Mouse (Mus musculus) lung, embryonic 16.5 days (tissue): ENCODE measurements at regions not wholly inside any gene's neighbourhood (a gene's known extent, or its start where the extent isn't known, plus 50 kb on each side); places are given as distances from the start of the nearest gene placed in this dataset.
"Not testable (repeated sequence)": the region's sequence is repeated elsewhere in the genome, so short reads cannot be mapped to it uniquely, and the experiment has no call there.

ENCODE experiments used
- ATAC-seq: fragments of 200-750 bp; cut with Nextera tagmentation; 2 replicates; pipeline ENCODE4 v1.8.0; 2017; ENCODE audit warnings: low read depth, mild to moderate bottlenecking, moderate library complexity
- H3K27ac ChIP-seq: fragments of 300-500 bp; sonication (generic); 2 replicates; pipeline ENCODE4 v1.5.1; 2014; ENCODE audit warnings: mild to moderate bottlenecking, control low read depth, low read length
- H3K27me3 ChIP-seq: fragments of 300-500 bp; sonication (generic); 2 replicates; pipeline ENCODE4 v1.6.1; 2014; ENCODE audit warnings: low read depth, low read length, mixed read lengths; ENCODE audit not compliant: control insufficient read depth, insufficient read depth
- H3K36me3 ChIP-seq: fragments of 300-500 bp; sonication (generic); 2 replicates; pipeline ENCODE4 v1.6.1; 2014; ENCODE audit warnings: low read length; ENCODE audit not compliant: control insufficient read depth, insufficient read depth
- H3K4me1 ChIP-seq: fragments of 300-500 bp; sonication (generic); replicated peaks from 2 replicates; pipeline ENCODE4 v1.6.1; 2014; ENCODE audit warnings: low read length, mixed read lengths; ENCODE audit not compliant: control insufficient read depth, insufficient read depth
- H3K4me2 ChIP-seq: fragments of 300-500 bp; sonication (generic); 2 replicates; pipeline ENCODE4 v1.6.1; 2014; ENCODE audit warnings: low read depth, low read length, control low read depth
- H3K4me3 ChIP-seq: fragments of 300-500 bp; sonication (generic); 2 replicates; pipeline ENCODE4 v1.5.1; 2014; ENCODE audit warnings: mild to moderate bottlenecking, low read length, control low read depth
- H3K9ac ChIP-seq: fragments of 300-500 bp; sonication (generic); 2 replicates; pipeline ENCODE4 v1.6.1; 2014; ENCODE audit warnings: low read length, control low read depth
- H3K9me3 ChIP-seq: fragments of 300-500 bp; sonication (generic); 2 replicates; pipeline ENCODE4 v1.6.1; 2016; ENCODE audit warnings: low read length; ENCODE audit not compliant: control insufficient read depth
- WGBS: fragments of 180-500 bp; shearing (Covaris S2); extraction: QIAGEN DNeasy Blood & Tissue Kit; methylation state at CpG from one replicate; pipeline ENCODE4 v1.1.7; 2014; 5-methylcytosine and 5-hydroxymethylcytosine counted together

- no peak overlapping the region for H3K4me3 ChIP-seq
- H3K9me3 ChIP-seq, result no peaks in the 10 kb centered on the region
- no peak overlapping the region for H3K9ac ChIP-seq
- no peaks in the 10 kb centered on the region for H3K4me1 ChIP-seq
- no peak overlapping the region for H3K27ac ChIP-seq
- ATAC-seq, result no peak
- H3K4me2 ChIP-seq, result no peak overlapping the region
- no peaks in the 10 kb centered on the region for H3K36me3 ChIP-seq
- no peaks in the 10 kb centered on the region for H3K27me3 ChIP-seq
- 56% methylated on average over 4 of the region's 4 CpGs for WGBS
Measured at GRCm38 (mm10) chr12:98144464-98144863, 114.8 kb downstream of the Galc start.

- Histone ChIP-seq H3K4me1 (no peaks in the 10 kb centered on the region), H3K9me3 (no peaks in the 10 kb centered on the region), H3K4me2 (no peak overlapping the region), H3K27me3 (no peaks in the 10 kb centered on the region), H3K36me3 (no peaks in the 10 kb centered on the region), H3K9ac (no peak overlapping the region), H3K4me3 (no peak overlapping the region), H3K27ac (no peak overlapping the region)
- WGBS, result 67% methylated on average over 1 of the region's 1 CpGs
- ATAC-seq, result no peak
Measured at GRCm38 (mm10) chr12:98143170-98143569, 116.1 kb downstream of the Galc start.

GRCm38 (mm10) chr12:98139906-98140305 lies 119.4 kb downstream of the Galc start:
- H3K9me3 ChIP-seq, H3K27ac ChIP-seq, H3K9ac ChIP-seq, H3K4me1 ChIP-seq, ATAC-seq, H3K4me2 ChIP-seq, H3K36me3 ChIP-seq, H3K27me3 ChIP-seq, H3K4me3 ChIP-seq: not testable (repeated sequence)
- WGBS, result 83% methylated on average over 3 of the region's 3 CpGs

- H3K4me2 ChIP-seq, result no peak overlapping the region
- no peaks in the 10 kb centered on the region for H3K4me1 ChIP-seq
- no peaks in the 10 kb centered on the region for H3K9me3 ChIP-seq
- 70% methylated on average over 5 of the region's 5 CpGs for WGBS
- no peaks in the 10 kb centered on the region for H3K27me3 ChIP-seq
- H3K9ac ChIP-seq, result no peak overlapping the region
- no peak for ATAC-seq
- no peaks in the 10 kb centered on the region for H3K36me3 ChIP-seq
- H3K27ac ChIP-seq, result no peak overlapping the region
- H3K4me3 ChIP-seq, result no peak overlapping the region
Measured at GRCm38 (mm10) chr12:98131276-98131675, 128.0 kb downstream of the Galc start.

GRCm38 (mm10) chr12:98123541-98123940 lies 135.7 kb downstream of the Galc start:
- no peak overlapping the region for H3K4me2 ChIP-seq
- no peaks in the 10 kb centered on the region for H3K36me3 ChIP-seq
- H3K4me3 ChIP-seq, result no peak overlapping the region
- no peak overlapping the region for H3K9ac ChIP-seq
- H3K27ac ChIP-seq, result no peak overlapping the region
- ATAC-seq, result no peak
- H3K4me1 ChIP-seq, result no peaks in the 10 kb centered on the region
- H3K27me3 ChIP-seq, result no peaks in the 10 kb centered on the region
- no peaks in the 10 kb centered on the region for H3K9me3 ChIP-seq
- 55% methylated on average over 3 of the region's 3 CpGs for WGBS

GRCm38 (mm10) chr12:98108039-98108438 lies 151.2 kb downstream of the Galc start:
- H3K27me3 ChIP-seq, result no peaks in the 10 kb centered on the region
- H3K36me3 ChIP-seq, result no peaks in the 10 kb centered on the region
- H3K9me3 ChIP-seq, result no peaks in the 10 kb centered on the region
- 63% methylated on average over 9 of the region's 9 CpGs for WGBS
- H3K4me2 ChIP-seq, result no peak overlapping the region
- ATAC-seq, result no peak
- H3K27ac ChIP-seq, result no peak overlapping the region
- H3K4me3 ChIP-seq, result no peak overlapping the region
- H3K4me1 ChIP-seq, result no peaks in the 10 kb centered on the region
- no peak overlapping the region for H3K9ac ChIP-seq

GRCm38 (mm10) chr12:98106789-98107684 lies 152.2 kb downstream of the Galc start:
- no peaks in the 10 kb centered on the region for H3K27me3 ChIP-seq
- no peak overlapping the region for H3K4me2 ChIP-seq
- no peak overlapping the region for H3K27ac ChIP-seq
- no peaks in the 10 kb centered on the region for H3K36me3 ChIP-seq
- no peak overlapping the region for H3K4me3 ChIP-seq
- H3K9me3 ChIP-seq, result no peaks in the 10 kb centered on the region
- H3K9ac ChIP-seq, result no peak overlapping the region
- H3K4me1 ChIP-seq, result no peaks in the 10 kb centered on the region
- WGBS, result 49% methylated on average over 10 of the region's 10 CpGs
- ATAC-seq, result no peak

- Histone ChIP-seq H3K4me3 (no peak overlapping the region), H3K9me3 (no peaks in the 10 kb centered on the region), H3K27me3 (no peaks in the 10 kb centered on the region), H3K4me1 (no peaks in the 10 kb centered on the region), H3K27ac (no peak overlapping the region), H3K36me3 (no peaks in the 10 kb centered on the region), H3K9ac (no peak overlapping the region), H3K4me2 (no peak overlapping the region)
- 38% methylated on average over 3 of the region's 3 CpGs for WGBS
- no peak for ATAC-seq
Measured at GRCm38 (mm10) chr12:98106151-98106788, 153.0 kb downstream of the Galc start.

- ATAC-seq, result no peak
- H3K36me3 ChIP-seq, result no peaks in the 10 kb centered on the region
- no peak overlapping the region for H3K9ac ChIP-seq
- no peaks in the 10 kb centered on the region for H3K27me3 ChIP-seq
- H3K4me3 ChIP-seq, result no peak overlapping the region
- no peak overlapping the region for H3K4me2 ChIP-seq
- H3K9me3 ChIP-seq, result no peaks in the 10 kb centered on the region
- H3K4me1 ChIP-seq, result no peaks in the 10 kb centered on the region
- H3K27ac ChIP-seq, result no peak overlapping the region
Measured at GRCm38 (mm10) chr12:98105749-98106148, 153.5 kb downstream of the Galc start.
